Mouse (Mus musculus): ENCODE measurements around the gene Pold1.

- peak; percentile 76 for TF ChIP-seq CTCF (IDR thresholded peaks at IDR 0.05; ENCODE audit: low read depth)
- TF ChIP-seq EP300 (IDR thresholded peaks at IDR 0.05; ENCODE audit: low read depth), result no peak
Observed at GRCm38 (mm10) chr7:44521710-44522109, 26.9 kb downstream of the Pold1 start.
